Mouse (Mus musculus): ENCODE measurements at regions not wholly inside any gene's neighbourhood (a gene's known extent, or its start where the extent isn't known, plus 50 kb on each side); places are given as distances from the start of the nearest gene placed in this dataset.
A peak's percentile ranks its signal among the peaks of the same experiment; 100 is the strongest.

DNA sequence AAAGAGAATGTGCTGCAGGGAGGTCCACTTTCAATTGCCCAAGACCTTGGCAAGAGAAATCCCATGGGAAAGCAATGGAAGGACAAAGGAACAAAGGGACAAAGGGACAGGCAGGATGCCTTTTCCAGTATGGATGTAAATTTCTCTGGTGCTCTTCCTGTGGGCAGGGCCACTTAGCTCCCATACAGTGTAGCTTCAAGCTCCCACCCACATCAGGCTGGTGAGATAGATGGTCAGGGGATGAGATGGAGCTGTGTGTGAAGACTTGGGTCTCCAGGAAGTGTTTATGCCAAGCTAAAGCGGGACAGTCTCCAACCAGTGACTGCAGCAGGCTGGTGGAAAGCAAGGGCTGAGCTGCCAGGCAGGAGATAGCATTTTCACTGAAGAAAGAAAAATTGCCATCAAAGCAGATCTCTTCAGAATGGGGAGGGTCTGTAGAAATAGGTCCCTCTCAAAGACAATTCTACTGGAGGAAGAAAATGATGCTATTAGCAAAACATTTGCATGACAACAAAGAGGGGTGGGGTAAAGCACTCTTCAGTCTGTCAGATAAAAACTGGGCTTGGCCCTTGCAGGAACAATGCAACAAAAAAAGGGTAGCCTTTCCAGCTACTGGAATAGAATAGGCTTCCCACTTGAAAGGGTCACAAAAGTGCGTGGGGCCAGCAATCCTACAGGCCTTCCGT is 53.3 kb upstream of the Elk3 start:
- TF ChIP-seq CTCF (IDR thresholded peaks at IDR 0.05; ENCODE audit: low read depth, low read length) = no peak
- no peak for TF ChIP-seq POLR2A (IDR thresholded peaks at IDR 0.05; ENCODE audit: insufficient read depth, low read length)
- 0 out of 2 replicates have a peak, but pooled peaks have one; percentile 54 for TF ChIP-seq EP300 (IDR thresholded peaks at IDR 0.05; ENCODE audit: insufficient read depth, low read depth, low read length)

All from ES-Bruce4 (cell line).